Mouse (Mus musculus): ENCODE results near the gene Hira.
"Not testable (repeated sequence)": the region's sequence is repeated elsewhere in the genome, so short reads cannot be mapped to it uniquely, and the experiment has no call there.

Gene Hira

GRCm38 (mm10) chr16:18876442-18877308 is at the start of gene Hira, which contains the start of gene Mrpl40:
Gene Hira, plus strand, starts transcription at chr16:18877037.
Gene Mrpl40, minus strand, starts transcription at chr16:18876862.
- DNase-seq (ENCODE audit: low spot score in 2 of 2): peak; percentile 94

DNA sequence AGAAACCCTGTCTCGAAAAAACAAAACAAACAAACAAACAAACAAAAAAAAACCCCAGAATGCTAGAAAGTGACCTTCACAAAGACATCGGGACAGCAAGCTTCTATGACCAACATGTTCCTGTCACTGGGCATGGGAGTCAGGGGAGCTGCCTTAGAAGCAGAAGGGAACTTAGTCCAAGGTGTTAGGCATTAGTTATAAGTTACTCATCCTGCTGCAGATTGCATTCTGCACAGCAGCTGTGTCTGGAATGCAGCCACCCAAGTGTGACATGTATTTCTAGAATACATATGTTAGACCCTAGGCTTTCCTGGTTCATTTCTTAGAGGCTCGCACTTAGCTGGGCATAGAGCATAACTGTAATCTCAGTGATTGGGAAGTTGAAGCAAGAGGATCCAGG is 48.2 kb upstream of the Hira start:
- DNase-seq (ENCODE audit: low spot score in 2 of 2): no peak

- DNase-seq (ENCODE audit: low spot score in 2 of 2): no peak
Observed at GRCm38 (mm10) chr16:18829102-18829501, 47.7 kb upstream of the Hira start.

DNA sequence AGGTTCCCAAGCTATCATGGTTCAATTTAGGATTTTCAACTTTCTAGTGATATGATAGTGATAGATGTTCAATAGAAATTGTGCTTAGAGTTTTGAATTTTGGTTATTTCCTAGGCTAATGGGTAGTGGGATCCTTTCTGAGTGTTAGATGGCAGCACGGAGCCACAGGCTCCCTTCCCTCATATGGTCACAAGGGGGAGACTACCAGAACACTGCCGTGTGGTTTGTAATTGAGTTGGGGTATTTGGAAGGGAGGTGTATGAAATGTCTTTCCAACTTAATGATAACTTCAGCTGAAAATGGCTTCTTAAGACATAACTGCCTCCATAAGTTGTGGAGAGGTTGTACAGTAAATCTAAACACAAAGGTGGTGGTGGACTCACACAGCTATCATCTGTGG is 43.4 kb upstream of the Hira start:
- no peak for DNase-seq (ENCODE audit: low spot score in 2 of 2)

GRCm38 (mm10) chr16:18836073-18836467 is 40.8 kb upstream of the Hira start:
- no peak for DNase-seq (ENCODE audit: low spot score in 2 of 2)

- DNase-seq (ENCODE audit: low spot score in 2 of 2): peak; percentile 96 to 97
Observed at GRCm38 (mm10) chr16:18836468-18837208, 40.2 kb upstream of the Hira start, which contains the start of the genes 2510002D24Rik and Gm28539. Gene 2510002D24Rik, plus strand, starts transcription at chr16:18836578. Gene Gm28539, plus strand, starts transcription at chr16:18836584.

DNA sequence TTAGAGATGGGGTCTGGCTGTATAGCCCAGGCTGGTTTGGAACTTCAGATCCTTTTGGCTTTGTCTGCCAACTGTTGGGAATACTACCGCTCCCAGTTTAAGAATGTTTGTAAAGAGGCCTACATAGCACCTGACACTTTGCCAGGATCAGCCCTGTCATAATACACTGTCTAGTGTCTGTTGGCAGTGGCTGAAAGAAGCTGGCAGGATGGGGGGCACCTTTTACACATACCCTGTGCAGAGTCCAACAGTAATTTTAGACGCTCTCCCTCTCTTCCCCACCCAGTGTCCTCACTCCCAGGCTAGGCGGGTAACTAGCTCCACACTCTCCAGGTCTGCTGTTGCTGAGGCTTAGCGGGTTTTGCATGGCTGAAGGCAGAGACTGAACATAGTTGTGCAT is 38.5 kb upstream of the Hira start:
- no peak for DNase-seq (ENCODE audit: low spot score in 2 of 2)

- no peak for DNase-seq (ENCODE audit: low spot score in 2 of 2)
Observed at GRCm38 (mm10) chr16:18846301-18846820, 30.5 kb upstream of the Hira start.

DNA sequence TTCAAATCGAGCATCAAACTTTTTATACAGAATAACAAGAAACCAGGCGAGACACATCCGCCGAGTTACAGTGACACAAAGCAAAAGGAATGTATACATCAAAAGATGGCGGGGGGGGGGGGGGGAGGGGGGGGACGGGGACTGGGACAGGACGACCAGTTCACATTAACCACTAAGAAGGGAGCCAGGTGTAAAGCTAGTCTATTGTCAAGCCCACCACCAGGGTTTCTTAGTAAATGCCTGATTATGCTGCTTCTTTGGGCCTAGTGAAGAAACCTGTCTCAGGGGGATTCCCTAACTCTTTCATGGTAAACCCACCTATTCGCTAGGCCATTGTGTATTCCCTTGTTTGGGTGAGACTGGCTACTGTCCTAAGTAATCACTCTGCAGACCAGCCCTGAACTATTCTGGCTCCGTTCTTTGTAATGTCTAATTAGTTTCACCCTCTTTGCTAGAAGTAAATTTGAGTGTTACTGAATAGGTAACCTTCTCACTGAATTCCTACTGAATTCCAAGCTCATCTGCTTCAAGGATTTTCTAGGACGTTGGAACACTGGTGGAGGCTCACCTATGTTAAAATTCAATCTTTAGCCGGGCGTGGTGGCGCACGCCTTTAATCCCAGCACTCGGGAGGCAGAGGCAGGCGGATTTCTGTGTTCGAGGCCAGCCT is 27.2 kb upstream of the Hira start:
- not testable (repeated sequence) for DNase-seq (ENCODE audit: low spot score in 2 of 2)

DNA sequence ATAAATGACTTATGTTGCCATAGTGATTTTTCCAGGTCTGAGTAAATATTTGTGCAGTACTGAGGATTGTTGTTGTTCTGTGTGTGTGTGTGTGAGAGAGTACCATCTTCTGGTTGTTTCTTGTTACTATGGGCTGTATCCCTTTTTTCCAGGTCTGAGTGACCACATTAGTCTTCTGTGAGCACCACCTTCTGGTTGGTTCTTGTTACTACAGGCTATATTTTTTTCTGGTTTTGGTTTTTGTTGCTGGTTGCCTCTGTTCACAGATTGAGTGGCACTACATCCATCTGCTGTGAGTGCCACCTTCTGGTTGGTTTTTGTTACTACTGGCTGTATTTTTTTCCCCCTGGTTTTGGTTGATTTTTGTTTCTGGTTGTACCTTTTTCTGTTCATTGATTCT is 18.3 kb upstream of the Hira start:
- DNase-seq (ENCODE audit: low spot score in 2 of 2): no peak

GRCm38 (mm10) chr16:18860186-18860585 is 16.7 kb upstream of the Hira start:
- DNase-seq (ENCODE audit: low spot score in 2 of 2): no peak

GRCm38 (mm10) chr16:18870495-18870894 is 6.3 kb upstream of the Hira start:
- not testable (repeated sequence) for DNase-seq (ENCODE audit: low spot score in 2 of 2)

- no peak for DNase-seq (ENCODE audit: low spot score in 2 of 2)
Observed at GRCm38 (mm10) chr16:18876091-18876441, 771 bp upstream of the Hira start.

DNA sequence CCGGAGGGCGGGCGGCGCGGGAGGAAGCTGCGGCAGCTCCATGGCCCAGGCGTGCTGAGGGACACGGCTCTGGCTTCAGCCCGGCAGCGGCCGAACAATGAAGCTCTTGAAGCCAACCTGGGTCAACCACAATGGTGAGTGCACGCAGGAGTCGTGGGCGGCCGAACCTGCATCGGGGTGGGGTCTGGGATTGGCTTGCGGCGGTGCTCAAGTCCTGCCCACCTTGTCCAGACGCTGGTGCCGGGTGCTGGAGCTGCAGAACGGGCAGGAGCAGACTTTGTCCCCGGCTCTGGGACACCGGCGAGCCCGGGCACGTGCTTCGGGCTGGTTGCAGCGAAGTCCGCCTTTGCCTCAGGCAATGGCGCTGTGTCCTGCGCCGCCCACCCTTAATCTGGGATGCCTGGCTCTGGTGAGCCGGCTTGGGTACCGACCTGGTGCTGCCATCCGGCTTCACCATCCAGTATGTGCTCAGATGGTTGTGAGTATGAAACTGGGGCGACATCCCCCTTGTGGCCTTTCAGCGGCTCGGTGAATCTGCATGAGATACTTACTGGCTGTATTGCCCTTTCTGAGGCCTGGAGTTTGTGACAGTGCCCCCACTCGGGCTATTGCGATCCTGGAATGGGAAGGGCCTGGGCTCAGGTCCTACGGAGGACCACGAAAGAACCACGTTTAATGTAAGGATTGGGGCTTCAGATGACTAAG is 701 bp downstream of the Hira start:
- DNase-seq (ENCODE audit: low spot score in 2 of 2): peak; percentile 67 to 76

- peak; percentile 43 to 48 for DNase-seq (ENCODE audit: low spot score in 2 of 2)
Observed at GRCm38 (mm10) chr16:18878091-18878720, 1.4 kb downstream of the Hira start.

- DNase-seq (ENCODE audit: low spot score in 2 of 2): no peak
Observed at GRCm38 (mm10) chr16:18884044-18884443, 7.2 kb downstream of the Hira start.

GRCm38 (mm10) chr16:18893840-18894372 is 17.1 kb downstream of the Hira start:
- DNase-seq (ENCODE audit: low spot score in 2 of 2): no peak

- no peak for DNase-seq (ENCODE audit: low spot score in 2 of 2)
Observed at GRCm38 (mm10) chr16:18895249-18895648, 18.4 kb downstream of the Hira start.

DNA sequence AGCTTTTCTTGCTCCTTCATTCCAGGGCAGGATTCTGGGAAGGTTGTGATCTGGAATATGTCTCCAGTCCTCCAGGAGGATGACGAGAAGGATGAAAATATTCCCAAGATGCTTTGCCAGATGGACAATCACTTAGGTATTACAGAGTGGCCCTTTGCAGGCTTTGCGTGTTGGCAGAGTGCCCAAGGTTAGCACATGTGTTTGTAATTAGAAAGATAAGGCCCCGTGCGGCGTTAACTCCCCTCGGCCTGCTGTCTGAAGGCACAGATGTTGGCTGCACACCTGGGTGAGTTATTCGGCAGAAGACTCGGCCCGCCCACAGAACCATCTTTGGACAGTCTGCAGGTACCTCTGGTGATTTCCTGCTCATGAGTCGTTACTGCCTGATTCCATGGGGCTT is 19.6 kb downstream of the Hira start:
- no peak for DNase-seq (ENCODE audit: low spot score in 2 of 2)

- DNase-seq (ENCODE audit: low spot score in 2 of 2): no peak
Observed at GRCm38 (mm10) chr16:18905648-18906047, 28.8 kb downstream of the Hira start.

DNA sequence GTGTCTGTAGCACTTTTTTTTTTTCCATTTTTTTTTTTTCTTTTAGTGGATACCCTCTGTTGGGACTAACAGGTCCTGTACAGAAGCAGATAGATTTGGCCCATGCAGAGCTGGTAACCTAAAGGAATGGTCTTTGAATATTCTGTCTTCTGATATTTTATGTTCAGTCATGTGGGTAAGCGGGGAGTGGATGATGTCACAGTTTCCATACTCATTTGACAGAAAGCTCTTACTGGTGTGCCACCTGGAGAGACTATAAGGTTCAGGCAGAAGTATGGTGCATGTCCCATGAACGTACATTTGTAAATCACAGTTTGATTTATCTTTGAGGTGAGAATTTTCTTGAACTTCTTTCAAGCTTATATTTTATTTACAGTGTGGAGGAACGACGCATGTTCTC is 39.2 kb downstream of the Hira start:
- DNase-seq (ENCODE audit: low spot score in 2 of 2): no peak

Measured in right cerebral cortex, postnatal 10 days (tissue).